Mouse (Mus musculus): ENCODE results near the gene Cend1. TPM values are rescaled to one million over a fixed set of nuclear protein-coding genes. Genes with fewer than 3 reads are reported as not detected.
"Not testable (repeated sequence)": the region's sequence is repeated elsewhere in the genome, so short reads cannot be mapped to it uniquely, and the experiment has no call there.

Gene Cend1
- total and polyA plus RNA-seq, 2 experiments: 0.09 TPM; not detected in 1

- Histone ChIP-seq H3K79me2 (ENCODE audit: control insufficient read depth, insufficient read depth, low read length) (peaks cover 5% of the 10 kb centered on the region; the same call in 1 of the 2 replicates), H3K27ac (replicated peaks; ENCODE audit: insufficient read depth, low read depth, low read length) (peak within 1 kb of the TSS; percentile 90), H3K36me3 (ENCODE audit: control insufficient read depth, insufficient read depth, low read length) (no peaks in the 10 kb centered on the region), H3K9ac (ENCODE audit: low read depth, low read length) (peak within 1 kb of the TSS; percentile 89), H3K4me3 (ENCODE audit: insufficient read depth, low read depth, low read length) (peak within 1 kb of the TSS; percentile 86), H3K27me3 (ENCODE audit: control insufficient read depth, insufficient read depth, low read length) (no peaks in the 10 kb centered on the region), H3K4me1 (ENCODE audit: control insufficient read depth, insufficient read depth, low read length) (peaks cover 17% of the 10 kb centered on the region)
- DNase-seq (ENCODE audit: extremely low read depth, low read depth, low spot score): peak; percentile 98
- TF ChIP-seq POLR2A (IDR thresholded peaks at IDR 0.05; ENCODE audit: extremely low read depth, insufficient read depth, low read length): peak; percentile 93
- peak; percentile 37 for TF ChIP-seq CTCF (IDR thresholded peaks at IDR 0.05; ENCODE audit: low read depth, low read length)
- under 1% methylated on average over 56 of the region's 56 CpGs for WGBS
Observed at GRCm38 (mm10) chr7:141413809-141414584, 15.3 kb downstream of the Cend1 start, which contains the start of gene Gatd1. Gene Gatd1, minus strand, starts transcription at chr7:141414136.

DNA sequence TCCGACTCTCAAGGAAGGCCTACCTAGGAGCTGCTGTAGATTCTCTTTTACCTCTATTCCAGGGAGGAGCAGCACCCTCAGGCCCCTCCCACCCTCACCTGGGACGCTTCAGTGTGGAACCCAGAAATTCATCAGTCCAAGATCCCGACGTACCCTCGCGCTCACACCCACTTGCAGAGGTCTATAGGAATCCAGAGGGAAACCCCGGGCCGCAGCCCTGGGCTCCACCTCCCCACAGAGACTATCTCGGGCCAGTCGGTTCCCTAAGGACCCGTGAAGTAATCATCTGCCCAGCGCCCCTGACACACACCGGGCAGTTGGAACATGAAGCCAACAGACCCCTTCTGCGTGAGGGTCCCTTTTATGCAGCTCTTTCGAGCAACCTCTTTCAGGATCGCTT, 16.0 kb downstream of the Cend1 start:
- Histone ChIP-seq H3K27ac (replicated peaks; ENCODE audit: insufficient read depth, low read depth, low read length) (peak overlapping the region; percentile 90), H3K36me3 (ENCODE audit: control insufficient read depth, insufficient read depth, low read length) (no peaks in the 10 kb centered on the region), H3K4me1 (ENCODE audit: control insufficient read depth, insufficient read depth, low read length) (peaks cover 15% of the 10 kb centered on the region), H3K27me3 (ENCODE audit: control insufficient read depth, insufficient read depth, low read length) (no peaks in the 10 kb centered on the region), H3K4me3 (ENCODE audit: insufficient read depth, low read depth, low read length) (peak overlapping the region; percentile 86), H3K79me2 (ENCODE audit: control insufficient read depth, insufficient read depth, low read length) (peaks cover 5% of the 10 kb centered on the region; the same call in 1 of the 2 replicates), H3K9ac (ENCODE audit: low read depth, low read length) (peak overlapping the region; percentile 89)
- DNase-seq (ENCODE audit: extremely low read depth, low read depth, low spot score): no peak
- no peak for TF ChIP-seq CTCF (IDR thresholded peaks at IDR 0.05; ENCODE audit: low read depth, low read length)
- no peak for TF ChIP-seq POLR2A (IDR thresholded peaks at IDR 0.05; ENCODE audit: extremely low read depth, insufficient read depth, low read length)
- WGBS: 2% methylated on average over 16 of the region's 16 CpGs

GRCm38 (mm10) chr7:141411667-141412066, 17.6 kb downstream of the Cend1 start:
- H3K79me2 ChIP-seq (ENCODE audit: control insufficient read depth, insufficient read depth, low read length): peaks cover 5% of the 10 kb centered on the region; the same call in 1 of the 2 replicates
- no peaks in the 10 kb centered on the region for H3K36me3 ChIP-seq (ENCODE audit: control insufficient read depth, insufficient read depth, low read length)
- no peak for DNase-seq (ENCODE audit: extremely low read depth, low read depth, low spot score)
- 91% methylated on average over 1 of the region's 1 CpGs for WGBS
- TF ChIP-seq POLR2A (IDR thresholded peaks at IDR 0.05; ENCODE audit: extremely low read depth, insufficient read depth, low read length): no peak
- TF ChIP-seq CTCF (IDR thresholded peaks at IDR 0.05; ENCODE audit: low read depth, low read length): no peak
- H3K4me1 ChIP-seq (ENCODE audit: control insufficient read depth, insufficient read depth, low read length): peaks cover 15% of the 10 kb centered on the region
- no peaks in the 10 kb centered on the region for H3K27me3 ChIP-seq (ENCODE audit: control insufficient read depth, insufficient read depth, low read length)
- H3K4me3 ChIP-seq (ENCODE audit: insufficient read depth, low read depth, low read length): no peak overlapping the region
- H3K27ac ChIP-seq (replicated peaks; ENCODE audit: insufficient read depth, low read depth, low read length): no peak overlapping the region
- no peak overlapping the region for H3K9ac ChIP-seq (ENCODE audit: low read depth, low read length)

DNA sequence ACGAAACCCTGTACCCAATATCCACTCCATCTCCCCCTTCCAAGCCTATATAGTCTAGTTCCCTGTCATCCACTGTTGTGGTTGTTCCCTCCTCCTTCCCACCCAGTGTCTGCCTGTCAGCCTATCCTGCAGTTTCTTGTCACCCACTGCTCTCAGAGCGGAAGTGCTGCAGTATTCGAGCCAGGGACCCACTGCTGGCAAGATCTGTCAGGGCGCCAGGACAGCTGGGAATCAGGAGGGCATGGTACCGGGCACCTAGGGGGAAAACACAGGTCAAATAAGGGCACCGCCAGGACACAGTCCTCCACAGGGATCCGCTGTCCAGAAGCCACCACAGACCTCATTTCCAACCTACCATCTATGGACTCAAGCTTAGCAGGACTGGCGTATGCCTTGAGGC, 18.7 kb downstream of the Cend1 start:
- Histone ChIP-seq H3K27ac (replicated peaks; ENCODE audit: insufficient read depth, low read depth, low read length) (no peak overlapping the region), H3K4me1 (ENCODE audit: control insufficient read depth, insufficient read depth, low read length) (peaks cover 15% of the 10 kb centered on the region), H3K9ac (ENCODE audit: low read depth, low read length) (no peak overlapping the region), H3K4me3 (ENCODE audit: insufficient read depth, low read depth, low read length) (no peak overlapping the region), H3K36me3 (ENCODE audit: control insufficient read depth, insufficient read depth, low read length) (no peaks in the 10 kb centered on the region), H3K27me3 (ENCODE audit: control insufficient read depth, insufficient read depth, low read length) (no peaks in the 10 kb centered on the region), H3K79me2 (ENCODE audit: control insufficient read depth, insufficient read depth, low read length) (peaks cover 5% of the 10 kb centered on the region; the same call in 1 of the 2 replicates)
- 81% methylated on average over 8 of the region's 8 CpGs for WGBS
- TF ChIP-seq POLR2A (IDR thresholded peaks at IDR 0.05; ENCODE audit: extremely low read depth, insufficient read depth, low read length): no peak
- DNase-seq (ENCODE audit: extremely low read depth, low read depth, low spot score): no peak

DNA sequence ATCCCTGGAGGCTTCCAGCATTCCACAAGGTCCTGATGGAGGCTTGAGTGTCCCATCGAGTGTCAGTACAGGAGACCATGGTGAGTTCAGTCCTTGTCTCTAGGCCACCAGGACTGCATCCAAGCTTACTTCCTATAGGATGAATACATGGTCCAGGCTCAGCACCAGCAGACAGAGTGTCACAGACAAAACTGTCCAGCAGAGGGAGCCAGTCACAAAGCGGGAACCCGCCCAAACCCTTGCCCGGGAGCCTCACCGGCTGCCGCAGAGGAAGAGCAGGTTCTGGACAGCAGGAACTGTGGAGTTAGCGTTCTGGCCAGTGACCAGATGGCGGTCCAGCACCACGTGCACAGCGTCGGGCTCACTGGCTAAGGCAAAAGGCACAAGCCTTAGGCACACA, 20.5 kb downstream of the Cend1 start:
- no peak overlapping the region; the same call in 1 of the 2 replicates for H3K4me3 ChIP-seq (ENCODE audit: insufficient read depth, low read depth, low read length)
- peaks cover 5% of the 10 kb centered on the region; the same call in 1 of the 2 replicates for H3K79me2 ChIP-seq (ENCODE audit: control insufficient read depth, insufficient read depth, low read length)
- 7% methylated on average over 11 of the region's 11 CpGs for WGBS
- DNase-seq (ENCODE audit: extremely low read depth, low read depth, low spot score): no peak
- no peaks in the 10 kb centered on the region for H3K27me3 ChIP-seq (ENCODE audit: control insufficient read depth, insufficient read depth, low read length)
- peaks cover 11% of the 10 kb centered on the region for H3K4me1 ChIP-seq (ENCODE audit: control insufficient read depth, insufficient read depth, low read length)
- no peaks in the 10 kb centered on the region for H3K36me3 ChIP-seq (ENCODE audit: control insufficient read depth, insufficient read depth, low read length)
- H3K9ac ChIP-seq (ENCODE audit: low read depth, low read length): no peak overlapping the region; the same call in 1 of the 2 replicates
- TF ChIP-seq CTCF (IDR thresholded peaks at IDR 0.05; ENCODE audit: low read depth, low read length): peak; percentile 92
- no peak for TF ChIP-seq POLR2A (IDR thresholded peaks at IDR 0.05; ENCODE audit: extremely low read depth, insufficient read depth, low read length)
- H3K27ac ChIP-seq (replicated peaks; ENCODE audit: insufficient read depth, low read depth, low read length): peak overlapping the region; percentile 56

- H3K27ac ChIP-seq (replicated peaks; ENCODE audit: insufficient read depth, low read depth, low read length); H3K9ac ChIP-seq (ENCODE audit: low read depth, low read length); H3K36me3 ChIP-seq (ENCODE audit: control insufficient read depth, insufficient read depth, low read length); DNase-seq (ENCODE audit: extremely low read depth, low read depth, low spot score); H3K79me2 ChIP-seq (ENCODE audit: control insufficient read depth, insufficient read depth, low read length); H3K4me3 ChIP-seq (ENCODE audit: insufficient read depth, low read depth, low read length); H3K27me3 ChIP-seq (ENCODE audit: control insufficient read depth, insufficient read depth, low read length): not testable (repeated sequence)
- 91% methylated on average over 7 of the region's 7 CpGs for WGBS
- peaks cover 11% of the 10 kb centered on the region for H3K4me1 ChIP-seq (ENCODE audit: control insufficient read depth, insufficient read depth, low read length)
Observed at GRCm38 (mm10) chr7:141407670-141408069, 21.6 kb downstream of the Cend1 start.

Measured in liver, adult 2 months (tissue).